Mouse (Mus musculus): ENCODE measurements around the gene Tbcb. TPM values are rescaled to one million over a fixed set of nuclear protein-coding genes. Genes with fewer than 3 reads are reported as not detected.
A peak's percentile ranks its signal among the peaks of the same experiment; 100 is the strongest.
"Not testable (repeated sequence)": the region's sequence is repeated elsewhere in the genome, so short reads cannot be mapped to it uniquely, and the experiment has no call there.

Gene Tbcb
- polyA plus RNA-seq (2015; fragmentation: Nextera tagmentation; extraction: Ambion mirVana): 149 and 155 TPM in 2 replicates

- peak; percentile 95 for DNase-seq (ENCODE audit: low spot score)
Measured at GRCm38 (mm10) chr7:30231669-30232454, at the start of gene Tbcb, which contains the start of gene Polr2i. Tbcb (minus strand) TSS chr7:30232272. Polr2i (plus strand) TSS chr7:30231948.

- no peak for DNase-seq (ENCODE audit: low spot score)
Measured at GRCm38 (mm10) chr7:30281522-30281921, 49.5 kb upstream of the Tbcb start.

- DNase-seq (ENCODE audit: low spot score): peak; percentile 82
Measured at GRCm38 (mm10) chr7:30280670-30281138, 48.6 kb upstream of the Tbcb start.

GRCm38 (mm10) chr7:30279951-30280669, 48.0 kb upstream of the Tbcb start, which contains the start of the genes Thap8 and Wdr62:
Thap8 (plus strand) TSS chr7:30280094.
Wdr62 (minus strand) TSS chr7:30280419.
- DNase-seq (ENCODE audit: low spot score): peak; percentile 93

GRCm38 (mm10) chr7:30279536-30279935, 47.5 kb upstream of the Tbcb start:
- peak; percentile 3 for DNase-seq (ENCODE audit: low spot score)

- no peak for DNase-seq (ENCODE audit: low spot score)
Measured at GRCm38 (mm10) chr7:30278911-30279310, 46.8 kb upstream of the Tbcb start.

GRCm38 (mm10) chr7:30274383-30274782, 42.3 kb upstream of the Tbcb start:
- no peak for DNase-seq (ENCODE audit: low spot score)

GRCm38 (mm10) chr7:30269641-30270040, 37.6 kb upstream of the Tbcb start:
- no peak for DNase-seq (ENCODE audit: low spot score)

GRCm38 (mm10) chr7:30266780-30267179, 34.7 kb upstream of the Tbcb start:
- DNase-seq (ENCODE audit: low spot score): no peak

GRCm38 (mm10) chr7:30265935-30266334, 33.9 kb upstream of the Tbcb start:
- no peak for DNase-seq (ENCODE audit: low spot score)

- DNase-seq (ENCODE audit: low spot score): no peak
Measured at GRCm38 (mm10) chr7:30265531-30265930, 33.5 kb upstream of the Tbcb start.

- no peak for DNase-seq (ENCODE audit: low spot score)
Measured at GRCm38 (mm10) chr7:30265041-30265440, 33.0 kb upstream of the Tbcb start.

GRCm38 (mm10) chr7:30251956-30252954, 20.2 kb upstream of the Tbcb start:
- DNase-seq (ENCODE audit: low spot score): no peak

GRCm38 (mm10) chr7:30237374-30237773, 5.3 kb upstream of the Tbcb start:
- not testable (repeated sequence) for DNase-seq (ENCODE audit: low spot score)

- DNase-seq (ENCODE audit: low spot score): no peak
Measured at GRCm38 (mm10) chr7:30235625-30236024, 3.6 kb upstream of the Tbcb start, which contains the start of gene Ovol3. Ovol3 (minus strand) TSS chr7:30235725.

- no peak for DNase-seq (ENCODE audit: low spot score)
Measured at GRCm38 (mm10) chr7:30235091-30235490, 3.0 kb upstream of the Tbcb start.

- no peak for DNase-seq (ENCODE audit: low spot score)
Measured at GRCm38 (mm10) chr7:30234276-30234858, 2.3 kb upstream of the Tbcb start.

- no peak for DNase-seq (ENCODE audit: low spot score)
Measured at GRCm38 (mm10) chr7:30233387-30233786, 1.3 kb upstream of the Tbcb start.

- peak; percentile 70 for DNase-seq (ENCODE audit: low spot score)
Measured at GRCm38 (mm10) chr7:30232631-30233148, 618 bp upstream of the Tbcb start.

- no peak for DNase-seq (ENCODE audit: low spot score)
Measured at GRCm38 (mm10) chr7:30231328-30231668, 774 bp downstream of the Tbcb start.

Data from thymus, postnatal 0 days (tissue).